Mouse (Mus musculus): ENCODE data around the gene Aff4.

- no peak for TF ChIP-seq POLR2A (IDR thresholded peaks at IDR 0.05; ENCODE audit: low read depth, low read length)
- TF ChIP-seq CTCF (conservative IDR thresholded peaks at IDR 0.05; ENCODE audit: insufficient read depth, insufficient read length, low read depth, low read length), result no peak
Observed at GRCm38 (mm10) chr11:53345328-53345727, 5.3 kb upstream of the Aff4 start.

Measured in kidney, adult 2 months (tissue).